Mouse (Mus musculus) liver, embryonic 12.5 days (tissue): ENCODE results near the gene Kiss1. TPM values are rescaled to one million over a fixed set of nuclear protein-coding genes. Genes with fewer than 3 reads are reported as not detected.

ENCODE experiments used
- ATAC-seq: fragments of 200-750 bp; cut with Nextera tagmentation; 2 replicates; pipeline ENCODE4 v1.8.0; 2017; ENCODE audit warnings: moderate number of reproducible peaks, mild to moderate bottlenecking, moderate library complexity
- H3K27ac ChIP-seq: fragments of 300-500 bp; sonication (generic); 2 replicates; pipeline ENCODE4 v1.5.1; 2016; ENCODE audit warnings: mild to moderate bottlenecking
- H3K27me3 ChIP-seq: fragments of 300-500 bp; sonication (generic); replicated peaks from 2 replicates; pipeline ENCODE4 v1.6.1; 2016; ENCODE audit warnings: mild to moderate bottlenecking, moderate library complexity
- H3K36me3 ChIP-seq: fragments of 300-500 bp; sonication (generic); 2 replicates; pipeline ENCODE4 v1.6.1; 2016; ENCODE audit warnings: mild to moderate bottlenecking, moderate library complexity
- H3K4me1 ChIP-seq: fragments of 300-500 bp; sonication (generic); 2 replicates; pipeline ENCODE4 v1.6.1; 2016
- H3K4me2 ChIP-seq: fragments of 300-500 bp; sonication (generic); 2 replicates; pipeline ENCODE4 v1.6.1; 2016; ENCODE audit warnings: mild to moderate bottlenecking, moderate library complexity
- H3K4me3 ChIP-seq: fragments of 300-500 bp; sonication (generic); 2 replicates; pipeline ENCODE4 v1.5.1; 2016; ENCODE audit warnings: mild to moderate bottlenecking, moderate library complexity
- H3K9ac ChIP-seq: fragments of 300-500 bp; sonication (generic); 2 replicates; pipeline ENCODE4 v1.6.1; 2016; ENCODE audit warnings: mild to moderate bottlenecking, moderate library complexity
- H3K9me3 ChIP-seq: fragments of 300-500 bp; sonication (generic); replicated peaks from 2 replicates; pipeline ENCODE4 v1.6.1; 2016; ENCODE audit warnings: mild to moderate bottlenecking, moderate library complexity
- WGBS: fragments of 180-500 bp; shearing (Covaris S2); methylation state at CpG from one replicate; pipeline ENCODE4 v1.1.7; 2016; ENCODE audit not compliant: insufficient replicate concordance; 5-methylcytosine and 5-hydroxymethylcytosine counted together
- polyA plus RNA-seq: library from polyadenylated mRNA; unstranded; fragments of >200 nt; fragmentation: Nextera tagmentation; extraction: Ambion mirVana; gene quantifications from 2 replicates; pipeline ENCODE4 v1.2.1, GENCODE M21; 2016

Gene Kiss1
- polyA plus RNA-seq = not detected in 2 replicates

GRCm38 (mm10) chr1:133321267-133321925 lies at the start of gene Kiss1:
Gene Kiss1, plus strand, starts transcription at chr1:133321875.
- no peaks in the 10 kb centered on the region for H3K36me3 ChIP-seq
- no peak within 1 kb of the TSS for H3K4me3 ChIP-seq
- H3K27me3 ChIP-seq = 0 out of 2 replicates have a peak, but pooled peaks cover under 1% of the 10 kb centered on the region
- peaks cover 6% of the 10 kb centered on the region for H3K9me3 ChIP-seq
- WGBS = 76% methylated on average over 13 of the region's 13 CpGs
- no peak for ATAC-seq
- no peak within 1 kb of the TSS for H3K27ac ChIP-seq
- no peak within 1 kb of the TSS for H3K4me2 ChIP-seq
- H3K4me1 ChIP-seq = no peaks in the 10 kb centered on the region
- H3K9ac ChIP-seq = no peak within 1 kb of the TSS

- Histone ChIP-seq H3K9me3 (no peaks in the 10 kb centered on the region), H3K4me3 (no peak overlapping the region), H3K36me3 (peaks cover 13% of the 10 kb centered on the region), H3K9ac (no peak overlapping the region), H3K27ac (no peak overlapping the region), H3K27me3 (peaks cover 34% of the 10 kb centered on the region; the same call in 1 of the 2 replicates), H3K4me2 (no peak overlapping the region), H3K4me1 (0 out of 2 replicates have a peak, but pooled peaks cover 4% of the 10 kb centered on the region)
- ATAC-seq = no peak
- 81% methylated on average over 19 of the region's 19 CpGs for WGBS
Measured at GRCm38 (mm10) chr1:133274163-133274562, 47.5 kb upstream of the Kiss1 start.

GRCm38 (mm10) chr1:133276983-133277382 lies 44.7 kb upstream of the Kiss1 start:
- 53% methylated on average over 5 of the region's 5 CpGs for WGBS
- H3K27me3 ChIP-seq = peaks cover 40% of the 10 kb centered on the region; the same call in 1 of the 2 replicates
- ATAC-seq = no peak
- H3K4me1 ChIP-seq = no peaks in the 10 kb centered on the region
- peaks cover 6% of the 10 kb centered on the region for H3K36me3 ChIP-seq
- no peak overlapping the region for H3K4me3 ChIP-seq
- no peak overlapping the region for H3K9ac ChIP-seq
- H3K4me2 ChIP-seq = no peak overlapping the region
- H3K9me3 ChIP-seq = no peaks in the 10 kb centered on the region
- H3K27ac ChIP-seq = no peak overlapping the region

- H3K27me3 ChIP-seq = peaks cover 37% of the 10 kb centered on the region; the same call in 1 of the 2 replicates
- H3K9ac ChIP-seq = no peak overlapping the region
- no peak overlapping the region for H3K27ac ChIP-seq
- WGBS = 73% methylated on average over 6 of the region's 6 CpGs
- no peaks in the 10 kb centered on the region for H3K9me3 ChIP-seq
- ATAC-seq = no peak
- no peak overlapping the region for H3K4me2 ChIP-seq
- H3K4me1 ChIP-seq = no peaks in the 10 kb centered on the region
- peaks cover 6% of the 10 kb centered on the region for H3K36me3 ChIP-seq
- H3K4me3 ChIP-seq = no peak overlapping the region
Measured at GRCm38 (mm10) chr1:133278539-133278938, 43.1 kb upstream of the Kiss1 start.

GRCm38 (mm10) chr1:133278946-133279631 lies 42.6 kb upstream of the Kiss1 start:
- no peak for ATAC-seq
- Histone ChIP-seq H3K27ac (no peak overlapping the region), H3K9ac (no peak overlapping the region), H3K4me2 (no peak overlapping the region), H3K4me1 (no peaks in the 10 kb centered on the region), H3K9me3 (no peaks in the 10 kb centered on the region), H3K36me3 (0 out of 2 replicates have a peak, but pooled peaks cover under 1% of the 10 kb centered on the region), H3K4me3 (no peak overlapping the region), H3K27me3 (peaks cover 35% of the 10 kb centered on the region; the same call in 1 of the 2 replicates)
- WGBS = 58% methylated on average over 15 of the region's 15 CpGs

GRCm38 (mm10) chr1:133279632-133280093 lies 42.0 kb upstream of the Kiss1 start:
- Histone ChIP-seq H3K27me3 (peaks cover 30% of the 10 kb centered on the region; the same call in 1 of the 2 replicates), H3K4me3 (no peak overlapping the region), H3K4me2 (no peak overlapping the region), H3K4me1 (no peaks in the 10 kb centered on the region), H3K9ac (no peak overlapping the region), H3K27ac (no peak overlapping the region), H3K36me3 (no peaks in the 10 kb centered on the region), H3K9me3 (no peaks in the 10 kb centered on the region)
- 68% methylated on average over 11 of the region's 11 CpGs for WGBS
- ATAC-seq = no peak

- no peaks in the 10 kb centered on the region for H3K4me1 ChIP-seq
- WGBS = 68% methylated on average over 2 of the region's 2 CpGs
- H3K4me2 ChIP-seq = no peak overlapping the region
- H3K4me3 ChIP-seq = no peak overlapping the region
- H3K36me3 ChIP-seq = no peaks in the 10 kb centered on the region
- H3K27me3 ChIP-seq = peaks cover 24% of the 10 kb centered on the region; the same call in 1 of the 2 replicates
- ATAC-seq = no peak
- H3K9ac ChIP-seq = no peak overlapping the region
- no peaks in the 10 kb centered on the region for H3K9me3 ChIP-seq
- H3K27ac ChIP-seq = no peak overlapping the region
Measured at GRCm38 (mm10) chr1:133280537-133280936, 41.1 kb upstream of the Kiss1 start.

GRCm38 (mm10) chr1:133285907-133286306 lies 35.8 kb upstream of the Kiss1 start:
- no peak overlapping the region for H3K4me2 ChIP-seq
- H3K36me3 ChIP-seq = 0 out of 2 replicates have a peak, but pooled peaks cover 2% of the 10 kb centered on the region
- no peaks in the 10 kb centered on the region for H3K9me3 ChIP-seq
- H3K4me1 ChIP-seq = no peaks in the 10 kb centered on the region
- H3K27me3 ChIP-seq = peaks cover 11% of the 10 kb centered on the region; the same call in 1 of the 2 replicates
- ATAC-seq = no peak
- 60% methylated on average over 7 of the region's 7 CpGs for WGBS
- no peak overlapping the region for H3K27ac ChIP-seq
- no peak overlapping the region for H3K4me3 ChIP-seq
- no peak overlapping the region for H3K9ac ChIP-seq

GRCm38 (mm10) chr1:133287051-133287450 lies 34.6 kb upstream of the Kiss1 start:
- H3K36me3 ChIP-seq = 0 out of 2 replicates have a peak, but pooled peaks cover 2% of the 10 kb centered on the region
- H3K4me2 ChIP-seq = no peak overlapping the region

GRCm38 (mm10) chr1:133287880-133288279 lies 33.8 kb upstream of the Kiss1 start:
- no peak overlapping the region for H3K27ac ChIP-seq
- H3K4me1 ChIP-seq = no peaks in the 10 kb centered on the region
- no peaks in the 10 kb centered on the region for H3K9me3 ChIP-seq
- ATAC-seq = no peak
- H3K4me3 ChIP-seq = no peak overlapping the region
- no peak overlapping the region for H3K4me2 ChIP-seq
- no peak overlapping the region for H3K9ac ChIP-seq
- H3K36me3 ChIP-seq = 0 out of 2 replicates have a peak, but pooled peaks cover 2% of the 10 kb centered on the region
- H3K27me3 ChIP-seq = 0 out of 2 replicates have a peak, but pooled peaks cover 6% of the 10 kb centered on the region
- 78% methylated on average over 12 of the region's 12 CpGs for WGBS

More at GRCm38 (mm10) chr1:133287051-133287450, 34.6 kb upstream of the Kiss1 start:
- ATAC-seq = no peak
- H3K27me3 ChIP-seq = peaks cover 6% of the 10 kb centered on the region; the same call in 1 of the 2 replicates
- H3K4me1 ChIP-seq = no peaks in the 10 kb centered on the region
- WGBS = 78% methylated on average over 4 of the region's 4 CpGs
- no peaks in the 10 kb centered on the region for H3K9me3 ChIP-seq
- no peak overlapping the region for H3K4me3 ChIP-seq
- H3K9ac ChIP-seq = no peak overlapping the region
- H3K27ac ChIP-seq = no peak overlapping the region

- no peaks in the 10 kb centered on the region for H3K4me1 ChIP-seq
- H3K4me2 ChIP-seq = no peak overlapping the region
- peaks cover 3% of the 10 kb centered on the region; the same call in 1 of the 2 replicates for H3K27me3 ChIP-seq
- H3K27ac ChIP-seq = no peak overlapping the region
- no peak overlapping the region for H3K4me3 ChIP-seq
- WGBS = 82% methylated on average over 6 of the region's 6 CpGs
- ATAC-seq = no peak
- 0 out of 2 replicates have a peak, but pooled peaks cover 7% of the 10 kb centered on the region for H3K36me3 ChIP-seq
- no peaks in the 10 kb centered on the region for H3K9me3 ChIP-seq
- no peak overlapping the region for H3K9ac ChIP-seq
Measured at GRCm38 (mm10) chr1:133291888-133292287, 29.8 kb upstream of the Kiss1 start.

- 0 out of 2 replicates have a peak, but pooled peaks cover 6% of the 10 kb centered on the region for H3K36me3 ChIP-seq
- no peak for ATAC-seq
- no peak overlapping the region for H3K4me3 ChIP-seq
- H3K4me2 ChIP-seq = no peak overlapping the region
- peaks cover 4% of the 10 kb centered on the region; the same call in 1 of the 2 replicates for H3K27me3 ChIP-seq
- no peaks in the 10 kb centered on the region for H3K4me1 ChIP-seq
- H3K27ac ChIP-seq = no peak overlapping the region
- no peak overlapping the region for H3K9ac ChIP-seq
- no peaks in the 10 kb centered on the region for H3K9me3 ChIP-seq
Measured at GRCm38 (mm10) chr1:133292608-133293007, 29.1 kb upstream of the Kiss1 start.
